Mouse (Mus musculus): Measurements from ENCODE around the gene Lmod2.

DNA sequence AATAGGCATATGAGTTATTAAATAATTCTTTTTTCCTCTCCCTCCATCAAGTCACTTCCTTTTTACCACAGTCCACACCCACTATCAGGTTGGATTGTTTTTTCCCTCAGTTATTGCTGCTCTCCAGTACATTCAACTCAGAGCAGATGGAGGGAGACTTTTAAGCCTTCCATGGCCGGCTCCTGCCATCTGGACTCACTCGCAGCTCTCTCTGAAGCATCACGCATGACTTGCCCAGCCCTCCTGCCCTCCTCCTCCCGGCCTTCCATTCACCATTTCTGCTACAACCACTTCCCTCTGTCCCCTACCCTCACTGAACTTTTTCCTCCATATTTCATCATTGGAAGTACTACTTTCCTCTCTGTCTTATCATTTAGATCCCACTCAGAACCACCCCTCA is 19.2 kb downstream of the Lmod2 start:
- TF ChIP-seq CTCF (IDR thresholded peaks at IDR 0.05; ENCODE audit: low read depth, low read length) (no peak), POLR2AphosphoS5 (IDR thresholded peaks at IDR 0.05; ENCODE audit: insufficient replicate concordance, low read depth, low read length) (no peak), GATA1 (IDR thresholded peaks at IDR 0.05; ENCODE audit: borderline replicate concordance, low read length) (no peak), TAL1 (conservative IDR thresholded peaks at IDR 0.05; ENCODE audit: low read depth, low read length) (no peak)
